Mouse (Mus musculus) intestine, embryonic 14.5 days (tissue): ENCODE data around the gene Cib1. TPM values are rescaled to one million over a fixed set of nuclear protein-coding genes. Genes with fewer than 3 reads are reported as not detected.
A peak's percentile ranks its signal among the peaks of the same experiment; 100 is the strongest.

ENCODE experiments used
- ATAC-seq: fragments of 200-750 bp; cut with Nextera tagmentation; replicated peaks from 2 replicates; pipeline ENCODE4 v1.8.0; 2017; ENCODE audit warnings: low read depth, moderate number of reproducible peaks, moderate TSS enrichment, moderate library complexity; ENCODE audit not compliant: low FRiP score, low TSS enrichment
- DNase-seq: peaks from one replicate; pipeline ENCODE4 v3.0.0-alpha.2; 2018; ENCODE audit warnings: low spot score
- H3K27ac ChIP-seq: fragments of 300-500 bp; sonication (generic); 2 replicates; pipeline ENCODE4 v1.5.1; 2014; ENCODE audit warnings: low read depth, mild to moderate bottlenecking, control low read depth
- H3K27me3 ChIP-seq: fragments of 300-500 bp; sonication (generic); replicated peaks from 2 replicates; pipeline ENCODE4 v1.6.1; 2014; ENCODE audit warnings: low read length, control low read depth; ENCODE audit not compliant: control insufficient read depth, insufficient read depth
- H3K36me3 ChIP-seq: fragments of 300-500 bp; sonication (generic); 2 replicates; pipeline ENCODE4 v1.6.1; 2014; ENCODE audit warnings: low read length, control low read depth; ENCODE audit not compliant: control insufficient read depth, insufficient read depth
- H3K4me1 ChIP-seq: fragments of 300-500 bp; sonication (generic); replicated peaks from 2 replicates; pipeline ENCODE4 v1.6.1; 2014; ENCODE audit warnings: low read length, control low read depth, mixed read lengths; ENCODE audit not compliant: control insufficient read depth, insufficient read depth
- H3K4me2 ChIP-seq: fragments of 300-500 bp; sonication (generic); 2 replicates; pipeline ENCODE4 v1.6.1; 2014; ENCODE audit warnings: low read length
- H3K4me3 ChIP-seq: fragments of 300-500 bp; sonication (generic); 2 replicates; pipeline ENCODE4 v1.5.1; 2014; ENCODE audit warnings: low read depth, low read length, control low read depth, mixed read lengths
- H3K9ac ChIP-seq: fragments of 300-500 bp; sonication (generic); 2 replicates; pipeline ENCODE4 v1.6.1; 2014; ENCODE audit warnings: mild to moderate bottlenecking, low read length
- H3K9me3 ChIP-seq: fragments of 300-500 bp; sonication (generic); 2 replicates; pipeline ENCODE4 v1.6.1; 2016; ENCODE audit warnings: low read length, control low read depth; ENCODE audit not compliant: control insufficient read depth
- WGBS: fragments of 180-500 bp; shearing (Covaris S2); extraction: QIAGEN DNeasy Blood & Tissue Kit; methylation state at CpG from one replicate; pipeline ENCODE4 v1.1.7; 2014; 5-methylcytosine and 5-hydroxymethylcytosine counted together
- polyA plus RNA-seq: library from polyadenylated mRNA; unstranded; fragments of >200 nt; fragmentation: Nextera tagmentation; extraction: Ambion mirVana; gene quantifications from 2 replicates; pipeline ENCODE4 v1.2.1, GENCODE M21; 2014

Gene Cib1
- polyA plus RNA-seq, 1 experiment from 2014 or later: 156 TPM

GRCm38 (mm10) chr7:80209669-80210068 lies 22.9 kb downstream of the Cib1 start:
- no peaks in the 10 kb centered on the region for H3K9me3 ChIP-seq
- DNase-seq: no peak
- no peak overlapping the region for H3K27ac ChIP-seq
- peaks cover 21% of the 10 kb centered on the region for H3K4me1 ChIP-seq
- ATAC-seq: no peak
- H3K4me2 ChIP-seq: no peak overlapping the region
- H3K9ac ChIP-seq: no peak overlapping the region
- WGBS: 81% methylated on average over 6 of the region's 6 CpGs
- H3K36me3 ChIP-seq: peaks cover 19% of the 10 kb centered on the region
- no peak overlapping the region for H3K4me3 ChIP-seq
- H3K27me3 ChIP-seq: no peaks in the 10 kb centered on the region

GRCm38 (mm10) chr7:80208738-80209430 lies 23.7 kb downstream of the Cib1 start:
- no peak for ATAC-seq
- no peaks in the 10 kb centered on the region for H3K27me3 ChIP-seq
- no peak overlapping the region for H3K27ac ChIP-seq
- H3K4me3 ChIP-seq: no peak overlapping the region
- no peak overlapping the region for H3K4me2 ChIP-seq
- WGBS: 66% methylated on average over 10 of the region's 10 CpGs
- peaks cover 21% of the 10 kb centered on the region for H3K4me1 ChIP-seq
- DNase-seq: no peak
- peaks cover 16% of the 10 kb centered on the region for H3K36me3 ChIP-seq
- H3K9ac ChIP-seq: no peak overlapping the region
- H3K9me3 ChIP-seq: no peaks in the 10 kb centered on the region

- Histone ChIP-seq H3K4me1 (peaks cover 21% of the 10 kb centered on the region), H3K9me3 (no peaks in the 10 kb centered on the region), H3K4me2 (no peak overlapping the region)
Measured at GRCm38 (mm10) chr7:80208026-80208642, 24.5 kb downstream of the Cib1 start.

GRCm38 (mm10) chr7:80207314-80207731 lies 25.3 kb downstream of the Cib1 start:
- Histone ChIP-seq H3K9ac (no peak overlapping the region), H3K4me3 (no peak overlapping the region), H3K4me2 (no peak overlapping the region), H3K9me3 (no peaks in the 10 kb centered on the region), H3K27ac (peak overlapping the region; percentile 17; the same call in 1 of the 2 replicates), H3K27me3 (no peaks in the 10 kb centered on the region), H3K4me1 (peaks cover 23% of the 10 kb centered on the region), H3K36me3 (peaks cover 4% of the 10 kb centered on the region; the same call in 1 of the 2 replicates)
- DNase-seq (no peak), ATAC-seq (peak; percentile 59)
- WGBS: 63% methylated on average over 3 of the region's 3 CpGs

More at GRCm38 (mm10) chr7:80208026-80208642, 24.5 kb downstream of the Cib1 start:
- DNase-seq (no peak), ATAC-seq (no peak)
- peaks cover 10% of the 10 kb centered on the region for H3K36me3 ChIP-seq
- no peak overlapping the region for H3K9ac ChIP-seq
- no peaks in the 10 kb centered on the region for H3K27me3 ChIP-seq
- WGBS: 78% methylated on average over 18 of the region's 18 CpGs
- H3K4me3 ChIP-seq: no peak overlapping the region
- peak overlapping the region; percentile 17; the same call in 1 of the 2 replicates for H3K27ac ChIP-seq

GRCm38 (mm10) chr7:80205705-80206589 lies 26.7 kb downstream of the Cib1 start:
- Histone ChIP-seq H3K27ac (no peak overlapping the region), H3K9me3 (no peaks in the 10 kb centered on the region), H3K9ac (no peak overlapping the region), H3K4me1 (peaks cover 26% of the 10 kb centered on the region), H3K4me3 (no peak overlapping the region), H3K36me3 (peaks cover 7% of the 10 kb centered on the region; the same call in 1 of the 2 replicates), H3K4me2 (no peak overlapping the region), H3K27me3 (no peaks in the 10 kb centered on the region)
- ATAC-seq (no peak), DNase-seq (no peak)
- 79% methylated on average over 12 of the region's 12 CpGs for WGBS

- WGBS: 83% methylated on average over 7 of the region's 7 CpGs
- ATAC-seq: no peak
Measured at GRCm38 (mm10) chr7:80204961-80205360, 27.7 kb downstream of the Cib1 start.

GRCm38 (mm10) chr7:80204362-80204761 lies 28.3 kb downstream of the Cib1 start:
- 82% methylated on average over 4 of the region's 4 CpGs for WGBS
- Histone ChIP-seq H3K27ac (no peak overlapping the region), H3K27me3 (no peaks in the 10 kb centered on the region), H3K9me3 (no peaks in the 10 kb centered on the region), H3K9ac (no peak overlapping the region), H3K4me3 (no peak overlapping the region), H3K36me3 (peaks cover 7% of the 10 kb centered on the region; the same call in 1 of the 2 replicates), H3K4me1 (peaks cover 39% of the 10 kb centered on the region), H3K4me2 (no peak overlapping the region)
- DNase-seq: no peak
- ATAC-seq: no peak

More at GRCm38 (mm10) chr7:80204961-80205360, 27.7 kb downstream of the Cib1 start:
- no peak overlapping the region for H3K4me3 ChIP-seq
- H3K9me3 ChIP-seq: no peaks in the 10 kb centered on the region
- peaks cover 33% of the 10 kb centered on the region for H3K4me1 ChIP-seq
- H3K27me3 ChIP-seq: no peaks in the 10 kb centered on the region
- no peak overlapping the region for H3K4me2 ChIP-seq
- H3K27ac ChIP-seq: no peak overlapping the region
- no peak for DNase-seq
- H3K9ac ChIP-seq: no peak overlapping the region
- peaks cover 7% of the 10 kb centered on the region; the same call in 1 of the 2 replicates for H3K36me3 ChIP-seq

GRCm38 (mm10) chr7:80203638-80204096 lies 28.9 kb downstream of the Cib1 start:
- H3K4me1 ChIP-seq: peaks cover 42% of the 10 kb centered on the region
- 68% methylated on average over 12 of the region's 12 CpGs for WGBS
- H3K36me3 ChIP-seq: peaks cover 7% of the 10 kb centered on the region; the same call in 1 of the 2 replicates
- no peak overlapping the region for H3K27ac ChIP-seq
- no peak overlapping the region for H3K4me2 ChIP-seq
- H3K4me3 ChIP-seq: no peak overlapping the region
- no peaks in the 10 kb centered on the region for H3K27me3 ChIP-seq
- ATAC-seq (no peak), DNase-seq (no peak)
- H3K9ac ChIP-seq: no peak overlapping the region
- H3K9me3 ChIP-seq: no peaks in the 10 kb centered on the region
